Mouse (Mus musculus): Measurements from ENCODE around the gene Fig4.

The Fig4 gene

DNA sequence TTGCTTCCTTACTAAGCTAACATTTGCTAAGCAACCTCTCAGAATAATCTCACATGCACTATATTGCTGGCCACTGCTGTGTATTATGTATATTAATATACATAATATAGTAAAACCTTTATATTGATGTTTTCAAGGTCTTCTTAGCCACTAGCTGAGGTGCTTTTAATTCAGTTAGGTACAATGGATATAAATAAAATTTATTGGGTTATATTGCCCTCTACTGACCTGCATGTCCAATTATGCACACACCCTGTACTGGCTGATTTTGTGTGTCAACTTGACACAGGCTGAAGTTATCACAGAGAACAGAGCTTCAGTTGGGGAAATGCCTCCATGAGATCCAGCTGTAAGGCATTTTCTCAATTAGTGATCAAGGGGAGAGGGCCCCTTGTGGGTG is 41.2 kb downstream of the Fig4 start:
- no peak for DNase-seq (ENCODE audit: extremely low read depth, insufficient read length, low spot score)

DNA sequence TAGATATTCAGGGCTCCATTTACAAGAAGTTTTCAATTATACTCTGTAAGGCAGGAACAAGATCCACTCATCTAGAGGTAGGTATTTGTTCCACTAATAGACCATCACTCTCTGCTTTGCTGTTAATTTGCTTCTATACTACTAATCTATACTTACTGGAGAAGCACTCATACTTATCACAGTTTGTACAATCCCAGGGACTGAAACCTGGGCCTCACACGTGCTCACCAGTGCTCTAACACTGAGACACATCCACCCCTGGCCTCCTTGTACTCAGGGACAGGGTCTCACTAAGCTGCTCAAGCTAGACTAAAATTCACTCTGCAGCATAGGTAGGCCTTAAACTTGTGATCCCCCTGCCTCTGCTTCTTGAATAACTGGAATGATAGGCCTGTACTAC is 41.8 kb downstream of the Fig4 start:
- no peak for DNase-seq (ENCODE audit: extremely low read depth, insufficient read length, low spot score)

- DNase-seq (ENCODE audit: extremely low read depth, insufficient read length, low spot score), result no peak
Observed at GRCm38 (mm10) chr10:41260243-41261006, 42.6 kb downstream of the Fig4 start.

DNA sequence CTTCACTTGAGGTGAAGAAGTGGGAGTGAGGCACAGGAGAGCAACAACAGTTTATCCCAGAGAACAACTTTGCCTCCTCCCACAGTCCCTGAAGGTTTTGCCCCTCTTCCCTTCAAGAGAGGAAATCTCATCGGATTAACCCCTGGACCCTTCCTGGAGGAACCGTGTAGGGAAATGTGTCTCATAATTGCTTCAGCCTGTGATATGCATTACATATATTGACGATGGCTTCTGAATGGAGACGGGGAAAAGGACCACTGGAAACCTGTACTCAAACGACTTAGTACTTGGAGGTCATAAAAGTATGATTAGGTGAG is 52.4 kb downstream of the Fig4 start:
- DNase-seq (ENCODE audit: extremely low read depth, insufficient read length, low spot score), result no peak

DNA sequence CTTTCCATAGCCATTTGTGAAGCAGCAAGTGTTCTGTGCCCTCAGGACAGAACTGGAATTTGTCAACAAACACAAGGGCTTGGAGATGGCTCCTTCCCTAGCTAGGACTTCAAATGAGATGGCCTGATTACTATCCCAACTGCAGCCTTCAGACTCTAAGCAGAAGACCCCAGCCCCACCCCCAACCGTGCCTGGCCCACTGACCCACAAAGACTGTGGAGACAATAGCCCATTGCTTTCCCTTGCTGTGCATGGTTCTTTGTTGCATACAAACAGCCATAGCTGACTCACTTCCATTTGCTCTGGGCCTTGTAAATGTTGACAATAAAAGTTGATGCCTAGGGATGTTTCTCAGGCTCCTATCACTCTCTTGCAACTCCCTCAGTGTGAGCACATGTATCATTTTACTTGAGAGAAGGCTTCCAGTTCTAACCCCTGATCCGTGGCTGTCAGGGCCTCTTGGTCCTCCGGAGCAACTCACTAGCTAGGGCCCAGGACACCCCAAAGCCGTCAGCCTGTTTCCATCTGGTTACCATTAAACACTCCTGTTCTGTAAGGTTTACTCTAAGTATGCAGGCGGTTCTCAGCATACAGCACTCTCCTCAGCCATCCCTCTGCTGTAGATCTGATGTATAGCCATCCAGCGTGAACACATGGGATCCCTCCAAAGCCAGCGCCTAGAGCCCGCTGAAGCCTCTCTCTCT is 52.9 kb downstream of the Fig4 start:
- DNase-seq (ENCODE audit: extremely low read depth, insufficient read length, low spot score), result no peak

DNA sequence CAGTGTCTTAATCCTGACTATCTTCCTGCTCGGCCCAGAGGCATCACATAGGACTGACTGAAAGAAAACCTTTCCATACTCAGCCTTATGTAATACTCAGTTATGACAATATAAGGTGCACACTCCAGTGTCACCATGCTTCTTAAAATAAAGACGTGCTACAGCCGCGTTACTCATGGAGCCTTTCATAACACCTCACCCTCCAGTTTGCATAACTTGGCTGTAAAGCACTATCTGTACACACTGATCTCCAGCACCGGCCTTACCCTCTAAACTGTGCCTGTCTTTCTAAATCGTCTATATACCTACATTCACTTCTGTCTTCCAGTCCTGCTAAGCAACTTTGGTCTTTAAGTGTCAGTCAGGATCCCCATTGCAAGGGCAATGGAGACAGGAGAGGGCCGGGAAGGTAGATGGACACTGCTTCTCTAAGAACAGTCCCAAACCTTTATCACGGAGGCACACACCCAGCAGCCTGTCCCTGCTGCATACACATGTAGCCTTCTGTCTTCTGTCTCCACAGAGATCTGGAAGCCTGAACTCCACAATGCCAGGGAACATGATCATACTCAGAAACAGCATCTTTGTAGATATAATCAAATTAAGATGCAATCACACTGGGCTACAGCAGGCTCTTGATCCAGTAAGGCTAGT is 53.9 kb downstream of the Fig4 start:
- DNase-seq (ENCODE audit: extremely low read depth, insufficient read length, low spot score), result no peak

DNA sequence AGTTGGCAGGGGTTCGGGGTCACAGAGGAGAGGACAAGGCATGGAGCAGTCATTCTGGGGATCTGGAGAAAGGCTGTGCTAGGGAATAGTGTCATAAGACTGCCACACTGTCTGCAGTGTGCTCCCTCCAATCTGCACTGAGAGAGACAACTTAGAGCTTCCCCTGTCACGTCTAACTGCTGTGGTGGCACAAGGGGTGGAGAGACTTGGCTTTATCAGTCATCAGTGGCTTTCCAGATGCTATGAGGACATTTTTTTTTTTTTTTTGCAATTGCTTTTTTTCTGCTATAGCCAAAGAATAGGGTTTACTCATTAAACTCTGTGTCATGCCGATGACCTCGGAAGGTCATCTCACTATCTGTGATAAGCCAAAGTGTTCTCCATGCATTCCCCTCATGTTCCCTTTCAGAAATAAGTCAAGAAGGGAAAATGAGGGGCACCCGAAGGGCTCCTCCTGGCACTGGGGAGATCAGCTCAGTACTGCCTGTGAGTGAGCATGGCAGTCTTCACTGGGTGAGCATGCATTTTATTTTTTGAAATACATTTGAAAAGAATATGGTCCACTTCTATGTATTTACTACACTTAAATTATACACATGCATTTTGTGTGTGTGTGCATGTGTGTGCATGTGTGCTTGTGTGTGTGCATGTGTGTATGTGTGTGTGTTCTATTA is 55.1 kb downstream of the Fig4 start:
- DNase-seq (ENCODE audit: extremely low read depth, insufficient read length, low spot score), result no peak

GRCm38 (mm10) chr10:41246111-41246510 is 56.9 kb downstream of the Fig4 start:
- DNase-seq (ENCODE audit: extremely low read depth, insufficient read length, low spot score), result no peak

DNA sequence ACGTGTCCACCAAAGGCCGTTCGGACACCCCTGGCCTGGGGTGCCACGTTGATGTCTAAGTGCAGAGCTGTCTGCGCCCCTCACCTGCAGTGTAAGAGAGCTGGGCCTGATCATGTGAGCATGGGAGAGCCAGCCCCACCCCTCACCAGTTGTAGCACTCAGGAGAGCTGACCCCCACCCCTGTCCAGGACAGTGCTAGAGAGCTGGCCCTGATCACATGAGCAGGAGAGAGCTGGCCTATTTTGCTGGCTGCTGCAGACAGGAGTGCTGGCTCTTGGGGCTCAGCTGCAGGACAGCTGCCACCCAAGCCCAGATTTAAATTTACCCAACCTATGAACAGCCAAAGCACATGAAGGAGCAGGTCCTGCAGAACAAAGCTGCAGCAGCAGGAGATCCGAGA is 57.6 kb downstream of the Fig4 start:
- no peak for DNase-seq (ENCODE audit: extremely low read depth, insufficient read length, low spot score)

DNA sequence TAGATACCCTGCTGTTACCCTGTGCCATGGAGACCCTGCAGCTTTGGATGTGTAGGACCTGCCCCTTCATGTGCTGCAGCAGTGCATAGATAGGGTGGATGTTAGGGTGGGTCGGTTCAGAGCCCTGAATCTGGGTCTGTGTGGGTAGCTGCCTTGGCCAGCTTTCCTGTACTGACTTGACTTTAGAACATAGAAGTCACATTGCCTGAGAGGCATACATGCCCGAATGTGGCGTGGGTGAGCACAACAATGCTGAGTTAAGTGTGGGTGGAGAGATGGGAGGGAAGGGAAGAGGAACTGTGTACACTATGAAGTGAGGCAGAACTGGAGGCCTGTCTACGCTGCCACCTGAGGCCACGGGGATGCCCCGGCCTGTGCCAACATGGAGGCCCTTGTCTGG is 58.0 kb downstream of the Fig4 start:
- no peak for DNase-seq (ENCODE audit: extremely low read depth, insufficient read length, low spot score)

DNA sequence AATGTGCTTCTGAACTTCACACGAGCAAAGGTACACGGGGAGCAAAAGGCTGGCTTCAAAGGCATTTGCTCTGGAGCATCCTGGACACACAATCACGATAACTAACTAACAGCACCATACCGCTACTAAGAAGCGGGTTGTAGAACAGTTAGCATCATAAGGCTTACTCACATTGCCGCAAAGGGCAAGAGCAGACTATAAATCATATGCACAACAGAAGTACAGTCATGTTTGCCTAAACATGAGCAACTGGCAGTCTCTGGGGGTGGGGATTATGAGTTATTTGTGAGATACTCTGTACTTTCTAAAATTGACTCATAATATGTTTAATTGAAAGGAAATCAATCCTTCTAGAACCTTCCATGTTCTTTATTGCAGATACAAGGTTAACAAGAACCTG is 59.1 kb downstream of the Fig4 start:
- DNase-seq (ENCODE audit: extremely low read depth, insufficient read length, low spot score), result no peak

GRCm38 (mm10) chr10:41241558-41242242 is 61.4 kb downstream of the Fig4 start:
- no peak for DNase-seq (ENCODE audit: extremely low read depth, insufficient read length, low spot score)

DNA sequence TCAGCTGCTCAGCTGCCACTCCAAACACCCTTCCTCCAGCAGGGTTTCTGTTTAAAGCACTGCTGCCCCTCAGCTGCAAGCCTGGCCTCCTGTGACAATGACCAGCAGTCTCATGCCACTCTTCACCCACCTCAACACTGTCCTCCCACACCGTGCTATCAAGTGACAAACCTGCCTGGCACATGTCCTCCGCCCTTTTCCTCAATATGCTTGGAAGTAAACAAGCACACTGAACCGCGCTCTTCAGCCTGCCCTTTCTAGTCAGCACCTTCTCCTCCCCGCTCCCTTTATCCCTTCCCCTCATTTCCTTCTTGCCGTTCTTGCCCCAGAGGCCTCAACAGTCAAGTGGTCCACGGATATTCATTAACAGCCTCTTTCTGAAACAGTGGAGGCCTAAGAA is 62.0 kb downstream of the Fig4 start:
- DNase-seq (ENCODE audit: extremely low read depth, insufficient read length, low spot score), result no peak

GRCm38 (mm10) chr10:41236020-41236419 is 67.0 kb downstream of the Fig4 start:
- DNase-seq (ENCODE audit: extremely low read depth, insufficient read length, low spot score), result no peak

DNA sequence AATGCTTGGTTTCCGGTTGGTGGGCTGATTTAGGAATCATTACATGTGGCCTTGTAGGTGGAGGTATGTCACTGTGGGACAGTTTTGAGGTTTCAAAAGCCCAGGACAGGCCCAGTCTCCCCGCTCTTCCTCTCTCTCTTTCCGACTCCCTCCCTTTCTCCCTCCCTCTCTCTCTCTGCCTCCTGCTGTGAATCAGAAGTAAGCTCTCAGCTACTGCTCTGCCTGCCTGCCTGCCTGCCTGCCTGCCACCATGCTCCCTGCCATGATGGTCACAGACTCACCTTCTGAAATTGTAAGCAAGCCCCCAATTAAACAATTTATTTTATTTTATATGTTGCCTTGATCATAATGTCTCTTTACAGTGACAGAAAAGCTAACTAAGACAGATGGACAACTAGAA is 67.5 kb downstream of the Fig4 start:
- no peak for DNase-seq (ENCODE audit: extremely low read depth, insufficient read length, low spot score)

GRCm38 (mm10) chr10:41235159-41235558 is 67.9 kb downstream of the Fig4 start:
- no peak for DNase-seq (ENCODE audit: extremely low read depth, insufficient read length, low spot score)

- no peak for DNase-seq (ENCODE audit: extremely low read depth, insufficient read length, low spot score)
Observed at GRCm38 (mm10) chr10:41234552-41234951, 68.5 kb downstream of the Fig4 start.

DNA sequence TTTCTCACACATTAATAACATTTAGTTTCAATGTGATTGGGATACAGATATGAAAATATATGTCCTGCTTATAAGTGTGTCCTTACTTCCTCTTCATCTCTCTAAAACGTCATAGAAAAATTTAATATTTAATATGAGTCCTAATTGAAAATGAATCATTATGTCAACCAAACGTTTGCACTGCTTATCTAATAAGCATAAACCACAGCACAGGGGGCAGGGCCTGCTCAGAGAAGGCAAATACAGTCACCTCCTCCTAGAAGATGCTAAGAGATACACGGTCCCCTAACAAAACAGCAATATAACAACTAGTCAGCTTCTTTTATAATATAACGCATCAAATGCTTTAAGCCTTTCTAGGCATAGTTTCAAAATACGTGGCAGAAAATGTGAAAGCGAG is 69.9 kb downstream of the Fig4 start:
- DNase-seq (ENCODE audit: extremely low read depth, insufficient read length, low spot score), result no peak

- DNase-seq (ENCODE audit: extremely low read depth, insufficient read length, low spot score), result no peak
Observed at GRCm38 (mm10) chr10:41231163-41231835, 71.8 kb downstream of the Fig4 start.

GRCm38 (mm10) chr10:41227626-41228025 is 75.4 kb downstream of the Fig4 start:
- no peak for DNase-seq (ENCODE audit: extremely low read depth, insufficient read length, low spot score)
